Mouse (Mus musculus) ZHBTc4 (cell line): ENCODE measurements at regions not wholly inside any gene's neighbourhood (a gene's known extent, or its start where the extent isn't known, plus 50 kb on each side); places are given as distances from the start of the nearest gene placed in this dataset.

Source experiments
- DNase-seq: peaks from one replicate; pipeline ENCODE4 v3.0.0-alpha.2; 2011; ENCODE audit warnings: low read depth, low spot score

GRCm38 (mm10) chr15:67395114-67395513, 894.4 kb upstream of the Lrrc6 start:
- DNase-seq, result no peak

- no peak for DNase-seq
Measured at GRCm38 (mm10) chr15:67391918-67392317, 891.2 kb upstream of the Lrrc6 start.

DNA sequence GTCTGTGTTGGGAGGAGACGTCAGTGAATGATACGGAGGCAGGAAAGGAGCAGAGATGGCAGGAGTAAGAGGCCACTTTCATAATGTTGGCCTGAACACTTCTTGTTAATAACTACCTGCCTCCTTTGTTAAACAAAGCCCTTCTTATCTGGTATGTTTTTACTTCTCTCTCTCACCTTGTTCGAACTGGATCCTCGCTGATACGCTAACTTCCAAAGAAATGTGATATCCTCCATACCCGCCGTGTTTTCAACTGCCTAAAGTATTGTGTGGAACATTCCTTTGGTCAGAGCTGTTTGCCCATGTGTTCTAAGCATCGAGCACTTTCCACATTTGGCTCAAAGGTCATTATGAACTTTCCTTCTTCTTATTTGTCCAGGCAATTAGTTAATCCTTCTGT, 887.8 kb upstream of the Lrrc6 start:
- no peak for DNase-seq

- no peak for DNase-seq
Measured at GRCm38 (mm10) chr15:67386896-67387295, 886.2 kb upstream of the Lrrc6 start.

GRCm38 (mm10) chr15:67373599-67373998, 872.9 kb upstream of the Lrrc6 start:
- no peak for DNase-seq

DNA sequence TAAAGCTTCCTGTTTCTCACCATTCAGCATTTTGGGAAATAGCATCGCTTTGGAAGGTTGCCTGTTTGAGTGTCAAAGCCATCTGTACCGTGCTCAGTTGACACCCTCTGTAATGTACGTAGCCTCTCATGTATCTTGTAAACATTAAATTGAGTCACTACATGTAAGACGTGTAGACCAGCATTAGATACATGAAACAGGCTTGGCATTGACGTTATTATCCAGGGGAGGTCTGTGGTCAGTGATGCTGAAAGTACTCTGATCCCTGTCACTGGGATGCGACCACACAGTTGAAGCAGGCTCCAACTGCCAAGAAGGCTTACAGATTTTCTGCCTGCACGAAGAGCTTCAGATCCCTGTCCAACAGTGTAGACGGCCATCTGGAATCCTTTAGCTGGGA, 872.3 kb upstream of the Lrrc6 start:
- no peak for DNase-seq

- DNase-seq, result no peak
Measured at GRCm38 (mm10) chr15:67364099-67364756, 863.5 kb upstream of the Lrrc6 start.

DNA sequence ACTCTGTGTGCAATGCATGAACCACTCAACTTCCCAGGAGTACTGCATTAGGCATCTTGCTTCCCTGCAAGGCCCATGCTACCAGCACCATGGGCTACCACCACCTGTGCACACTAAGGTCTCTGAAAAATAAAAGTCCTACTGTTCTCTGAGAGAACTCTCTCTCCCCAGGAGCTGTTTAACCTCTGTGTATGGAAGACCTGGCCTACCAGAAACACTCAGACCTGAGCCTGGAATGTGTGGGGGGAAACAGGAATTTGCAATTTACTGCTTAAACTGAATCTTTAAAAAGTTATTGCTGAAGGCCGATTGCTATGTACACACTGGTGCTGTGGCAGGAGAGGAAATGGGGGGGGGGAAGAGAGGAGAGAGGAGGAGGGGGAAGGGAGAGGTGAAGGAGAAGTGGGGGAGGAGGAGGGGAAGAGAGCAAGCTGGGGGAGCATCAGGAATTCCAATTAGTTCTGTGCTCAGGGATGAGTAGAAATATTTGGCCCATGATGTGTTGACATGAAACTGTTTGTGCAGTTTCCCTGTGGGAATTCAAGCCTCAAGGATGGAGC, 860.4 kb upstream of the Lrrc6 start:
- DNase-seq, result no peak

DNA sequence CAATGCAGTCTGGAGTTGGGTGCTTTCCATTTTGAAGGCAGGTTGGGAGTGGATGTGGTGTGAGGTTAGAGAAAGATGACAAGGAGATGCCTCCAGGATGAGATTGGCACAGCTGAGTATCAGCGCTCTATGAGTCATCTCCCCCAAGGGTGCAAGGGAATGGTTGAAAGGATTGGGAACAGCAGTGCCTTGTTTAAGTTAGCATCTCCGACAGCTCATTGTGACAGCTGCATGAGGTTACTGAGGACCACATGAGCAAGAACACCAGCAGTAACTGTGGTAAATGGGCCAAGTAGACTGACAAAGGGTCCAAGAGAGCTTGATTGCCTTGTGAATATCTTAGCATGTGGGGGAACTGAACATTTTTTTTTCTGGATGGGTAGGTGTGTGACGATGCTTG, 857.2 kb upstream of the Lrrc6 start:
- DNase-seq, result no peak

- no peak for DNase-seq
Measured at GRCm38 (mm10) chr15:67355334-67355733, 854.6 kb upstream of the Lrrc6 start.

- DNase-seq, result no peak
Measured at GRCm38 (mm10) chr15:67354598-67355159, 854.0 kb upstream of the Lrrc6 start.

DNA sequence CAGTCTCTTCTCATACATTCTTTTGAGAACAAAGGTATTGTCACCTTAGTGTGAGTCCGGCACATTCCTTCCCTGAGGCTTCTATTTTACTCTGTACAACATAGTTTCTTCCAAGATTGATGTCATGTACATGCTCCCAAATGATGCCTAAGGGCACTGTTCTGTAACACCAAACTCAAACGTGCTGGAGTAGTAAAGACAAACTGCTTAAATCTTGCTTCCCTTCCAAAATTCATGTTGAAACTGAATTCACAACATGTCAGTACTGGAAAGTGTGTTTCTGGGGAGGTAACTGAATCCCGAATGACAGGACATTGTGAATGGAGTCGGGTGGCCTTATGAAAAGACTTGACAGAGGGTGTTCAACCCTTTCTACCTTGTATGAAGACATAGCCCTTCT, 848.8 kb upstream of the Lrrc6 start:
- no peak for DNase-seq

- DNase-seq, result no peak
Measured at GRCm38 (mm10) chr15:67345179-67346148, 844.8 kb upstream of the Lrrc6 start.

- DNase-seq, result no peak
Measured at GRCm38 (mm10) chr15:67342050-67342449, 841.3 kb upstream of the Lrrc6 start.

GRCm38 (mm10) chr15:67337040-67337395, 836.3 kb upstream of the Lrrc6 start:
- DNase-seq, result no peak

DNA sequence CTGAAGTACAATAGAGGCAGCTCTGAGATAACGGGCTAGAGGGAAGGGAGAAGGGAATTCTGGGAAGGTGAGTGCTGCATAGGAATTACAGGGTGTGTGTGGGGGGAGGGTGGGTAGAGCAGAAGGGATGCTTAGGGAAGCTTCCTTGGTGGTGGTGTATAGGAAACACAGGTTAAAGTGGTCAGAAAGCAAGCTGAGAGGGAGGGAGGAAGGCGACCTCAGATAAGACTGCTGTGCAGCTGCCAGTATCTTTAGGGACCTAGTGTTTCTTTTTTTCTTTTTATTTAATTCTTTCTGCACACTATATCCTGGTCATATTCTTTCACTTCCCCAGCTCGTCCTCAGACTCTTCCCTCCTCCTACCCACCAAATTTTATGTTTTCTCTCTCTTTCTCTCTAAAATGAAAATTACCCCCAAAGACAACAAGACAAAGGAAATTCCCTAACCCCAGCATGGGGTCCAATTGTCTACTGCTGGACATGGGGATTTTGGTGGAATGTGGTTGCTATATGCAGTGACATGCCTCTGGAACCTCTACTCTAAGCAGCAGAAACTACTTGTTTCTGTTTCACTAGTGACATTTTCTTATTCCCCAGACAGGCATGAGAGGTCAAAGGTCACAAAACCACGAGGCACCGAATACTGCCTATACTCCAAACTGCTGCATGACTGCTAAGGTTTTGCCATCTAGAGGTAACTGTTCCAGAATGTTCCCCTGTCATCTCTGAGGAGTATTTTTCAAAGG, 835.8 kb upstream of the Lrrc6 start:
- no peak for DNase-seq

DNA sequence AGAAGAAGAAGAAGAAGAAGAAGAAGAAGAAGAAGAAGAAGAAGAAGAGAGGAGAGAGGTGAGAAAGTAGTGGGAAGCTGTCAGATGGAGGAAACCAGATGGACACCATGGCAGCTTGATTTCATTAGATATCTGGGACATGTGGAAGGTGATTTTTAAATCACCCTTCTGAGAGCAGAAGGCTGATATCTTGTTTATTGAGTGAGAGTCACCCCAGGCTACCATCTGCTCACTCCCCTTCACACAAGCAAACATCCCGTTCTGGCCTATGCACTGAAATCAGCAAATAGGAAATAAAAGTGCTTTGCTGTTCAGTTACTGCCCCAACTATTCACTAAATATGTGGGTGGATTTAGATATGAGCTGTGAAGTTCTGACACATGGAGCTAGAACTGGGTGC, 831.8 kb upstream of the Lrrc6 start:
- no peak for DNase-seq

- no peak for DNase-seq
Measured at GRCm38 (mm10) chr15:67320292-67320691, 819.6 kb upstream of the Lrrc6 start.

DNA sequence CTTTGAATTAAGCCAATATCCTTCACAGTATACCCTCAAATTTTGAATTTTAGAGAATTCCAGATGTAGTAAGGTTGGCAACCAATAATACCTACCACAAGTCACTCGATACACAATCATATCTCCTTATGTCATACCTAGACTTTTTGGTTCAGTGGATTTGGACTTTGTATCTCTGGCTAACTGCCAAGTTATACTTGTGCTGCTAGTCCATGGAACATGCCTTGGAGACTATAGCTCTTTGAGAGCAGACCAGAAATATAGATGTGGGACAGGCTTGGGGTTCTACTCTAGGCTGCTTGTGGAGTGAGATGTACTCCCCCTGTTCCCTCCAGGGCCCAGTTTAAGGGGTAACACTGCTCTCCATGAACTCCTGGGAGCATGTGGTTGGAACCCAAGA, 814.5 kb upstream of the Lrrc6 start:
- no peak for DNase-seq

GRCm38 (mm10) chr15:67313648-67314047, 812.9 kb upstream of the Lrrc6 start:
- no peak for DNase-seq

DNA sequence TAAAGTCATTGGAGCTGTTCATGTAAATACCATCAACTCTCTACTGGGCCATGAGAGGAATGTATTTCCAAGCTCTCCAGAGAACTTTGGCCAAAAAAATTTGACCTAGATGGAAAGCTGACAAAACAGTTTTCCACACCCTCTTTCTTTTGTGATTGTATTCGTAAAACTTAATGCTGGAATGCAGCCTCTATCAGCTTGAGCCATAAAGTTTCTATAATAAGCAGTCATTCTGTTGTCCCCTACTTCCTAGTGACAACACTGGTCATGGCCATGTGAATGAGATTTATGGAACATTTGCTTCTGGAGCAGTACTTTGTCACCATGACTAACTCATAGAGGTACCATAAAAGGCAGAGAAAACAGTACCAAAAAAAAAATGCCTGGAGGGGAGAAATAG, 805.0 kb upstream of the Lrrc6 start:
- no peak for DNase-seq

DNA sequence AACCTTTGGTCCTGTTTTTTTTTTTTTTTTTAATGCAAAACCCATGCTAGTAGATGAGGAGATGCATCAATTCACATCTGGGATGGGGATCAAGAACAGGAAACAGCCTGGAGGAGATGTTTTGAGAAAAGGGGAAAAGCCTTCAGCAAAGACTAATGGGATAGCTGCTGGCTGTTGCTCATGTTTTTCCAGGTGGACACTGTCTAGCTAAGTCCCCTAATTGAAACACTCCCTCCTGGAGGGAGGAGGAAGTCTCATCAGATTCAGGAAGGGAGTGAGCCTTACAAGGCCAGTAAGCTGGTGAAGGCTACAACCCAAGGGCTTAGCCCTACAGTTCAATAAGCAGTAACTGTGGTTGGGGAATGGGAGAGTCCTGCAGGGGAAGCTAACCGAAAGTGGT, 803.1 kb upstream of the Lrrc6 start:
- no peak for DNase-seq
